Mouse (Mus musculus) lung, adult 2 months (tissue): Measurements from ENCODE around the gene Clic1. TPM values are rescaled to one million over a fixed set of nuclear protein-coding genes. Genes with fewer than 3 reads are reported as not detected.
A peak's percentile ranks its signal among the peaks of the same experiment; 100 is the strongest.

Source experiments
- DNase-seq: peaks from one replicate; pipeline ENCODE4 v3.0.0; 2022
- H3K4me1 ChIP-seq: fragments of 200-500 bp; 2 replicates; pipeline ENCODE4 v1.6.1; 2011; ENCODE audit warnings: low read length; ENCODE audit not compliant: control insufficient read depth, insufficient read depth
- H3K4me3 ChIP-seq: fragments of 200-500 bp; replicated peaks from 2 replicates; pipeline ENCODE3; 2011; ENCODE audit warnings: low read depth, mild to moderate bottlenecking, control low read depth, low read length; ENCODE audit errors: extremely low read depth
- CTCF ChIP-seq: fragments of 200-500 bp; IDR thresholded peaks from 2 replicates; pipeline ENCODE4 v1.5.1; 2011; ENCODE audit warnings: mild to moderate bottlenecking, low read length, control low read depth; ENCODE audit not compliant: insufficient read depth
- POLR2A ChIP-seq: fragments of 200-500 bp; IDR thresholded peaks from 2 replicates; pipeline ENCODE4 v1.6.1; 2011; ENCODE audit warnings: low read depth, mild to moderate bottlenecking, control low read depth, low read length, borderline replicate concordance; ENCODE audit errors: extremely low read depth
- WGBS: fragments of 180-500 bp; shearing (Covaris S2); methylation state at CpG from one replicate; pipeline ENCODE4 v1.1.7; 2018; 5-methylcytosine and 5-hydroxymethylcytosine counted together
- polyA plus RNA-seq: library from polyadenylated mRNA; depleted of rRNA; stranded (reverse); fragments of >200 nt; gene quantifications from 2 replicates; pipeline ENCODE4 v1.2.3, GENCODE M21; 2012

Gene Clic1
- polyA plus RNA-seq, 1 experiment: 153 TPM

- TF ChIP-seq POLR2A: peak; percentile 97; the same call in 1 of the 2 replicates
- TF ChIP-seq CTCF: no peak
- under 1% methylated on average over 27 of the region's 27 CpGs for WGBS
- peak; percentile 81 for DNase-seq
- H3K4me1 ChIP-seq: peaks cover 30% of the 10 kb centered on the region
- peak overlapping the region; percentile 92 for H3K4me3 ChIP-seq
Observed at GRCm38 (mm10) chr17:35050126-35050750, 472 bp downstream of the Clic1 start.

DNA sequence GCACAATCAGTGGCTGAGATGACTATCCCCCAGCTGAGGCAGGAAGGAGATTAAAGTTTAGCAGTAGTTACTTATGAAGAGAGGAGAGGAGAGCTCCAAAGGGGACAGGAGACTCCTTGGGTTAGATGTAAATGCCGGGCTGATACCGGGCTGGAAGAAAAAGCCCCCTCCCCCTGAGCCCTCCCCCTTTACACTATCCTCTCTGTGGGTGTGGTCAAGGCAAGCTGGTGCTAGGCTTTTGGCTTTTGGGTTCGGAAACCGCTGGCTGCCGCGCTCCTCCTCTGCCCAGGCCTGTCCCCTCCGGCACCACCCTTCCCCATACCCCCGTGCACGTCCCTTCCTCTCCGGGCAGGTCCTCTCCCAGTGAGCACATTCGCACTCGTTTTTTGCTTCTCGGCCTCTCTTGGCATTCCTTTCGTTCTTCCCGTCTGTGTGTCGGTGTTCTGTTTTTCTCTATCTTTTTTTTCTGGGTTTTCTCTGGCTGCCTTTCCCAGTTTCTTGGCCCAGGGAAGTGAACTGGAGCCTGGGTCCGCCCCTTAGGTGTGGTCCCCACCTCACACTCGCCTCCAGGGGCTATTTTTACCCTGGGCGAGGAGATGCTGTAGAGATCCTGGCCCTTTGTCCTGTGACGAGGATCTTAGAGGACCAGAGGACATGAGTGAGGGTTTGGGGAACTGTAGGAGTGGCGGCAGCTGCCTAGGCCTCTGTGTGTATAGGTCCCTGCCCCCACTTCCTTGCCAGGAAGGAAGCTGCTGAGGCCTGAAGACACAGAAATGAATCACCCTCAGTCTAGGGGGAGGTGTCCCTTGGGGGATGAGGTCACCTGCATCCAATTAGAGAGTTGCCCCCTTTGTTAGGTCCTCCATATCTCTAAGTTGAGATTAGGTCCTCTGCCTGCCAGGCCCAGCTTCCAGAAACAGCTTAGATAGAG lies 1.7 kb downstream of the Clic1 start:
- Histone ChIP-seq H3K4me1 (peaks cover 37% of the 10 kb centered on the region), H3K4me3 (peak overlapping the region; percentile 83)
- DNase-seq: peak; percentile 67
- TF ChIP-seq POLR2A: peak; percentile 97
- TF ChIP-seq CTCF: no peak
- 2% methylated on average over 21 of the region's 21 CpGs for WGBS

GRCm38 (mm10) chr17:35052271-35052798 lies 2.6 kb downstream of the Clic1 start:
- 49% methylated on average over 12 of the region's 12 CpGs for WGBS

DNA sequence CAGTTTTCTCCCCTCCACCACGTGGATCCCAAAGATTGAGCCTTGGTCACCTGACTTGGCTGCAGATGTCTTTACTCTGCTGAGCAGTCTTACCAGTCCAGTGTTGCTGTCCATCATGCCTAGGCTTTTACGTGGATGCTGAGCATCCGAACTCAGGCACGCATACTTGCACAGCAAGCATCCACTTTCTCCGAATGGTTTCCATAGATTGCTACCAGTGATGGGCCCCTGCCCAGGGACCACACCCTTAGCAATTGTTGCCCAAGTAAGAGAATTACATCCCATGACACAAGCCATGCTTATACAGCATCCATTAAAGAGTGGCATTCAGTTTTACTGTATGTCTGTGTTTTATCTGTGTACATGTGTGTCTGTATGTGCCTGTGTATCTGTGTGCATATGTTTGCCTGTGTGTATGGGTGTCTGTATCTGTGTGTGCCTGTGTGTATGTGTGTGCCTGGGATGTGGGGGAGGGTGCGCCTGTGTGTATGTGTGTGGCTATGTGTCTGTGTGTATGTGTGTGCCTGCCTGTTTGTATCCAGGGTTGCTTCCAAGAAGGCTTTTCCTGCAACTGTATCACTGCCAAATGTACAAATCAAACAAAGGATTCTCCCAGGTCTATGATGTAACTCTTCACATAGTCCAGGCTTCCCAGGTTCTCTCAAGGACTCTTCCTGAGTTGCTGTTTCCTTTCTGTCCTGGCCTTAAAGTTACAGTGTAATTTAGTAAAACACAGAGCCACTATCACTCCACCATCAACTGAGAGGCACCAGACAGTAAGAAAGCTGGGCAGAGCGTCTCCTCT lies 6.1 kb downstream of the Clic1 start:
- Histone ChIP-seq H3K4me3 (no peak overlapping the region), H3K4me1 (peaks cover 30% of the 10 kb centered on the region)
- 49% methylated on average over 7 of the region's 7 CpGs for whole genome bisulfite sequencing
- DNase-seq: no peak
- TF ChIP-seq CTCF: no peak
- no peak for TF ChIP-seq POLR2A

More at GRCm38 (mm10) chr17:35052271-35052798, 2.6 kb downstream of the Clic1 start:
- Histone ChIP-seq H3K4me1 (peaks cover 34% of the 10 kb centered on the region), H3K4me3 (peak overlapping the region; percentile 83)
- no peak for TF ChIP-seq POLR2A
- no peak for TF ChIP-seq CTCF
- DNase-seq: peak; percentile 3

DNA sequence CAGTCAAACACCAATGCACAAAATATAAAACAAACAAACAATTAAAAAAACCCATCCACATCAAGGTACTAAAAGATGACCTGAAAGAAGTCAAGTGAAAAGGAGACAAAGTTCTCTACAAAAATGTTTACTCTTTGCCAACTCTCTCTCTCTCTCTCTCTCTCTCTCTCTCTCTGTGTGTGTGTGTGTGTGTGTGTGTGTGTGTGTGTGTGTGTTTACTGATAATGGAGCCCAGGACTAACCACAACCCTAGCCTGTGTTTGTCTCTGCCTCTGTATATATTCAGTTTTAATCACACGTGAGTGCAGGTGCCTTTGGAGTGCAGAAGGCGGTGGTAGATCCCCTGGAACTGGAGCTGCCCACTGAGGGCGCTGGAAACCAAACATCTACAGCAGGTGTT lies 7.3 kb downstream of the Clic1 start:
- TF ChIP-seq CTCF (no peak), POLR2A (no peak)
- no peak for DNase-seq
- Histone ChIP-seq H3K4me3 (no peak overlapping the region), H3K4me1 (peaks cover 26% of the 10 kb centered on the region)
- 65% methylated on average over 3 of the region's 3 CpGs for WGBS

GRCm38 (mm10) chr17:35058316-35058715 lies 8.6 kb downstream of the Clic1 start:
- Histone ChIP-seq H3K4me3 (no peak overlapping the region), H3K4me1 (peaks cover 16% of the 10 kb centered on the region)
- no peak for DNase-seq
- TF ChIP-seq POLR2A (no peak), CTCF (no peak)
- WGBS: 37% methylated on average over 9 of the region's 9 CpGs

- TF ChIP-seq CTCF (peak; percentile 14; the same call in 1 of the 2 replicates), POLR2A (peak; percentile 80; the same call in 1 of the 2 replicates)
- peak; percentile 90 for DNase-seq
- under 1% methylated on average over 57 of the region's 57 CpGs for WGBS
Observed at GRCm38 (mm10) chr17:35058911-35059892, 9.4 kb downstream of the Clic1 start, which contains the start of gene Ddah2. Gene Ddah2 (plus strand): TSS chr17:35059035.

GRCm38 (mm10) chr17:35060071-35060470 lies 10.3 kb downstream of the Clic1 start:
- Histone ChIP-seq H3K4me1 (peaks cover 16% of the 10 kb centered on the region), H3K4me3 (peak overlapping the region; percentile 97)
- DNase-seq: no peak
- 16% methylated on average over 14 of the region's 14 CpGs for WGBS
- TF ChIP-seq POLR2A (no peak), CTCF (no peak)

More at GRCm38 (mm10) chr17:35058911-35059892, 9.4 kb downstream of the Clic1 start, which contains the start of gene Ddah2:
- Histone ChIP-seq H3K4me3 (peak within 1 kb of the TSS; percentile 97), H3K4me1 (peaks cover 16% of the 10 kb centered on the region)
